Mouse (Mus musculus) myocyte (in vitro differentiated cells): Measurements from ENCODE around the gene Snx29.

Experiments
- POLR2A ChIP-seq: IDR thresholded peaks from one replicate; pipeline ENCODE4 v1.6.1; 2011; ENCODE audit warnings: low read depth, mild to moderate bottlenecking, control low read depth, moderate library complexity; ENCODE audit not compliant: insufficient read length
- REST ChIP-seq: IDR thresholded peaks from one replicate; pipeline ENCODE4 v1.6.1; 2011; ENCODE audit warnings: mild to moderate bottlenecking, control low read depth, moderate library complexity; ENCODE audit not compliant: insufficient read depth, insufficient read length
- USF1 ChIP-seq: IDR thresholded peaks from one replicate; pipeline ENCODE4 v1.6.1; 2011; ENCODE audit warnings: low read depth, mild to moderate bottlenecking, control low read depth, moderate library complexity

DNA sequence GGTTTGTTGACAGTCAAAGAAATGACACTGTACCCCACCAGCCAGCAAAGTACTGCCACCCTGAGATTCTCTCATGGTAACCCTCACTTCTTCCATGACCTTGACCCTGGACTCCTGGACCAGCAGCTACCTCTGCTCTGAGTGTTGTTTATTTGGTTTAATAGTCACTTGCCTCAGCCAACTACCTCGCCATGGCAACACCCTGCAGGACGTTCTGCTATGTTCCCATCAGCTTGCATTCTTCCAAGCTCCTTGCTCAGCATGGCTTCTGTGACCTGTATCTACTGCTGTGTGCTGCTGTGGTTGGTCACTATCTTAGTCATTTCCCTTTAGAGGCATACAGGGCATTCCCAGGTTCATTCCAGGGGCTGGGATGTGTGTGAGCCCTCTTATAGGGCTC, 266.6 kb downstream of the Snx29 start:
- no peak for TF ChIP-seq POLR2A
- no peak for TF ChIP-seq USF1
- no peak for TF ChIP-seq REST
